In genomic region chr15:11565503-11566031, GRCm38 (mm10) we compare ENCODE assay signal across 9 mouse cellular contexts.
DNase-seq lines count a peak whose midpoint lies in the region; ATAC-seq and TF ChIP-seq lines count a peak whose summit lies in the region.
"Had no signal": no experiment of that assay in that cellular context is flagged by ENCODE, and none has a peak within 500 bp of the region (broad histone marks: within the 10 kb centered on the region; RNA-seq: fewer than 3 reads in every experiment).

No protein-coding gene starts in this region.

- peak; percentile 57 for ATAC-seq in midbrain, postnatal 0 days (ENCODE audit: low FRiP score)
- no peak for ATAC-seq in liver, embryonic 11.5 days (replicated peaks; ENCODE audit: low FRiP score)

- TF ChIP-seq POLR2A in kidney, adult 2 months (IDR thresholded peaks at IDR 0.05; ENCODE audit: low read depth, low read length) = no peak

- peak overlapping the region; percentile 78 for H3K27ac ChIP-seq in forebrain, embryonic 10.5 days
- H3K27ac ChIP-seq in kidney, adult 2 months (ENCODE audit: insufficient read depth, low read depth, low read length) = peak overlapping the region; percentile 78
- H3K27ac ChIP-seq in midbrain, postnatal 0 days (ENCODE audit: low read depth, low read length) = no peak overlapping the region
- no peak overlapping the region for H3K27ac ChIP-seq in liver, embryonic 11.5 days (ENCODE audit: low read depth, low read length)
- H3K27ac ChIP-seq: macrophage had no signal

- H3K9ac ChIP-seq in midbrain, postnatal 0 days (replicated peaks; ENCODE audit: low read length, poor library complexity, severe bottlenecking) = no peak overlapping the region
- no peak overlapping the region for H3K9ac ChIP-seq in liver, embryonic 11.5 days (ENCODE audit: low read depth, low read length)

- H3K4me1 ChIP-seq in forebrain, embryonic 10.5 days = peaks cover 17% of the 10 kb centered on the region
- peaks cover 5% of the 10 kb centered on the region; the same call in 1 of the 2 replicates for H3K4me1 ChIP-seq in kidney, adult 2 months (ENCODE audit: control insufficient read depth, insufficient read depth, low read length)
- H3K4me1 ChIP-seq in midbrain, postnatal 0 days (ENCODE audit: insufficient read depth, low read length) = peaks cover 4% of the 10 kb centered on the region; the same call in 1 of the 2 replicates
- no peaks in the 10 kb centered on the region for H3K4me1 ChIP-seq in liver, embryonic 11.5 days (replicated peaks; ENCODE audit: control insufficient read depth, insufficient read depth, low read length)

- H3K4me2 ChIP-seq in midbrain, postnatal 0 days (ENCODE audit: low read depth, low read length, poor library complexity, severe bottlenecking) = peak overlapping the region; percentile 24
- no peak overlapping the region for H3K4me2 ChIP-seq in liver, embryonic 11.5 days

- H3K36me3 ChIP-seq in forebrain, embryonic 10.5 days (replicated peaks) = no peaks in the 10 kb centered on the region
- H3K36me3 ChIP-seq in kidney, adult 2 months (ENCODE audit: control insufficient read depth, insufficient read depth, low read length) = no peaks in the 10 kb centered on the region
- H3K36me3 ChIP-seq in midbrain, postnatal 0 days (ENCODE audit: insufficient read depth, low read length) = no peaks in the 10 kb centered on the region
- H3K36me3 ChIP-seq in liver, embryonic 11.5 days (ENCODE audit: control insufficient read depth, insufficient read depth, low read length) = no peaks in the 10 kb centered on the region

- no peak for TF ChIP-seq CTCF in kidney, adult 2 months (conservative IDR thresholded peaks at IDR 0.05; ENCODE audit: insufficient read depth, insufficient read length, low read depth, low read length)
- no peak for TF ChIP-seq CTCF in midbrain, postnatal 0 days (IDR thresholded peaks at IDR 0.05)

- H3K4me3 ChIP-seq in forebrain, embryonic 10.5 days = peak overlapping the region; percentile 13; the same call in 1 of the 2 replicates
- H3K4me3 ChIP-seq in kidney, adult 2 months (ENCODE audit: insufficient read depth, low read depth, low read length) = no peak overlapping the region
- no peak overlapping the region for H3K4me3 ChIP-seq in midbrain, postnatal 0 days (ENCODE audit: low read depth, low read length)
- H3K4me3 ChIP-seq in liver, embryonic 11.5 days (ENCODE audit: low read depth, low read length) = no peak overlapping the region

- WGBS in forebrain, embryonic 10.5 days = 28% methylated on average over 10 of the region's 10 CpGs
- WGBS in kidney, adult 2 months = 11% methylated on average over 10 of the region's 10 CpGs
- 10% methylated on average over 10 of the region's 10 CpGs for WGBS in midbrain, postnatal 0 days
- 40% methylated on average over 10 of the region's 10 CpGs for WGBS in liver, embryonic 11.5 days

- peak; percentile 5 to 20 for DNase-seq in cerebellum, postnatal 14 days
- no peak for DNase-seq in cerebellum, adult 9-10 months
- DNase-seq in forebrain, embryonic 10.5 days (ENCODE audit: extremely low spot score, low spot score) = peak; percentile 31
- peak; percentile 74 for DNase-seq in kidney, adult 2 months
- peak; percentile 27 for DNase-seq in midbrain, postnatal 0 days (ENCODE audit: low spot score)
- no peak for DNase-seq in liver, embryonic 11.5 days (ENCODE audit: low spot score)
- no peak for DNase-seq in right cerebral cortex, postnatal 10 days (ENCODE audit: low spot score in 2 of 2)
- DNase-seq in layer of hippocampus, postnatal 25 days (ENCODE audit: extremely low spot score in 1 of 2, low spot score in 1 of 2) = no peak

- no peaks in the 10 kb centered on the region for H3K27me3 ChIP-seq in forebrain, embryonic 10.5 days (ENCODE audit: poor library complexity, severe bottlenecking)
- no peaks in the 10 kb centered on the region for H3K27me3 ChIP-seq in kidney, adult 2 months (replicated peaks; ENCODE audit: control insufficient read depth, insufficient read depth, low read length)
- no peaks in the 10 kb centered on the region for H3K27me3 ChIP-seq in midbrain, postnatal 0 days (ENCODE audit: insufficient read depth, low read length)
- H3K27me3 ChIP-seq in liver, embryonic 11.5 days (replicated peaks; ENCODE audit: control insufficient read depth, insufficient read depth, low read length) = no peaks in the 10 kb centered on the region

- no peaks in the 10 kb centered on the region for H3K9me3 ChIP-seq in forebrain, embryonic 10.5 days
- no peaks in the 10 kb centered on the region for H3K9me3 ChIP-seq in midbrain, postnatal 0 days (ENCODE audit: low read length)
- H3K9me3 ChIP-seq in liver, embryonic 11.5 days (ENCODE audit: control insufficient read depth, low read length) = no peaks in the 10 kb centered on the region

Comparison
In these comparisons a context has a peak if more than half of its experiments do, and no peak if none do; other contexts are left out.
1. DNase-seq: peak in cerebellum, postnatal 14 days (2 of 2), forebrain, embryonic 10.5 days (single experiment), kidney, adult 2 months (single experiment) and midbrain, postnatal 0 days (single experiment); none in cerebellum, adult 9-10 months (single experiment), liver, embryonic 11.5 days (single experiment), right cerebral cortex, postnatal 10 days (0 of 2) and layer of hippocampus, postnatal 25 days (0 of 2).
2. H3K27ac ChIP-seq: peak in forebrain, embryonic 10.5 days (single experiment) and kidney, adult 2 months (single experiment); none in midbrain, postnatal 0 days (single experiment) and liver, embryonic 11.5 days (single experiment).